Mouse (Mus musculus) heart, postnatal 0 days (tissue): ENCODE measurements around the gene Scn3b. TPM values are rescaled to one million over a fixed set of nuclear protein-coding genes. Genes with fewer than 3 reads are reported as not detected.

Source experiments
- ATAC-seq: fragments of 200-750 bp; cut with Nextera tagmentation; 2 replicates; pipeline ENCODE4 v1.8.0; 2017; ENCODE audit warnings: low read depth, moderate number of reproducible peaks, moderate library complexity; ENCODE audit not compliant: insufficient read depth
- DNase-seq: peaks from one replicate; pipeline ENCODE4 v3.0.0-alpha.2; 2016; ENCODE audit warnings: low spot score
- H3K27ac ChIP-seq: fragments of 300-500 bp; sonication (generic); 2 replicates; pipeline ENCODE4 v1.5.1; 2014; ENCODE audit warnings: low read depth, mild to moderate bottlenecking
- H3K27me3 ChIP-seq: fragments of 300-500 bp; sonication (generic); 2 replicates; pipeline ENCODE4 v1.6.1; 2014; ENCODE audit warnings: low read length, mixed read lengths; ENCODE audit not compliant: control insufficient read depth, insufficient read depth
- H3K36me3 ChIP-seq: fragments of 300-500 bp; sonication (generic); replicated peaks from 2 replicates; pipeline ENCODE4 v1.6.1; 2014; ENCODE audit warnings: low read length, mixed read lengths; ENCODE audit not compliant: control insufficient read depth, insufficient read depth
- H3K4me1 ChIP-seq: fragments of 300-500 bp; sonication (generic); 2 replicates; pipeline ENCODE4 v1.6.1; 2014; ENCODE audit warnings: antibody characterized with exemption; ENCODE audit not compliant: control insufficient read depth, insufficient read depth
- H3K4me2 ChIP-seq: fragments of 300-500 bp; sonication (generic); 2 replicates; pipeline ENCODE4 v1.6.1; 2014; ENCODE audit warnings: low read depth, mild to moderate bottlenecking, low read length, moderate library complexity
- H3K4me3 ChIP-seq: fragments of 300-500 bp; sonication (generic); 2 replicates; pipeline ENCODE4 v1.5.1; 2014; ENCODE audit warnings: low read depth, low read length
- H3K9ac ChIP-seq: fragments of 300-500 bp; sonication (generic); replicated peaks from 2 replicates; pipeline ENCODE4 v1.6.1; 2014; ENCODE audit warnings: low read depth, low read length, mixed read lengths
- H3K9me3 ChIP-seq: fragments of 300-500 bp; sonication (generic); replicated peaks from 2 replicates; pipeline ENCODE4 v1.6.1; 2016; ENCODE audit warnings: low read length; ENCODE audit not compliant: control insufficient read depth
- CTCF ChIP-seq: IDR thresholded peaks from 2 replicates; pipeline ENCODE4 v1.5.1; 2016; ENCODE audit warnings: antibody characterized with exemption, control low read depth, low read depth
- EP300 ChIP-seq: IDR thresholded peaks from 2 replicates; pipeline ENCODE4 v1.6.1; 2016; ENCODE audit warnings: antibody characterized with exemption, low read depth
- WGBS: fragments of 180-500 bp; shearing (Covaris S2); extraction: QIAGEN DNeasy Blood & Tissue Kit; methylation state at CpG from one replicate; pipeline ENCODE4 v1.1.7; 2014; 5-methylcytosine and 5-hydroxymethylcytosine counted together
- polyA plus RNA-seq: library from polyadenylated mRNA; unstranded; fragments of >200 nt; fragmentation: Nextera tagmentation; extraction: Ambion mirVana; gene quantifications from 2 replicates; pipeline ENCODE4 v1.2.1, GENCODE M21; 2015
- total RNA-seq: library from RNA; depleted of rRNA; stranded (reverse); fragments of >200 nt; gene quantifications from 2 replicates; pipeline ENCODE4 v1.2.3, GENCODE M21; 2014; ENCODE audit warnings: low replicate concordance

Scn3b gene
- total and polyA plus RNA-seq, 2 experiments from 2014 or later, result 0.75 to 5.5 TPM

DNA sequence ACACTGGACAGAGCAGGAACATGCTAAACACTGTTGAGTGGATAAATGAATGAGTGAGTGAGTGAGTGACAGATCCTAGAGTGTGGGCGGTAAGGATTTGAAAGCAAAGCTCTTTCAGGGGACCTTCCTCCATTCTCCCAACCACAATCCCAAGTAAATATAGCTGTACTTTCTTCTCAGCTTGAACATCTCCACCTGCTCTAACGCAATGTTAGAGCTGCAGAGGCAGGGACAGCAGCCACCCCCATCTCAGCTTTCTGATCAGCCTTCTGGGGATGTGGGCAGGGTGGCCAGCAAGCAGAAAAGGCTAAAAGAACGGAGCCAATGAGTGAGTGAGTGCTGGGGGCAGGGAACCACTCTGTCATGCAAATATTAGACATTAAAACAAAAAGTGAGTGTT lies 38.0 kb upstream of the Scn3b start:
- H3K27me3 ChIP-seq, result no peaks in the 10 kb centered on the region

DNA sequence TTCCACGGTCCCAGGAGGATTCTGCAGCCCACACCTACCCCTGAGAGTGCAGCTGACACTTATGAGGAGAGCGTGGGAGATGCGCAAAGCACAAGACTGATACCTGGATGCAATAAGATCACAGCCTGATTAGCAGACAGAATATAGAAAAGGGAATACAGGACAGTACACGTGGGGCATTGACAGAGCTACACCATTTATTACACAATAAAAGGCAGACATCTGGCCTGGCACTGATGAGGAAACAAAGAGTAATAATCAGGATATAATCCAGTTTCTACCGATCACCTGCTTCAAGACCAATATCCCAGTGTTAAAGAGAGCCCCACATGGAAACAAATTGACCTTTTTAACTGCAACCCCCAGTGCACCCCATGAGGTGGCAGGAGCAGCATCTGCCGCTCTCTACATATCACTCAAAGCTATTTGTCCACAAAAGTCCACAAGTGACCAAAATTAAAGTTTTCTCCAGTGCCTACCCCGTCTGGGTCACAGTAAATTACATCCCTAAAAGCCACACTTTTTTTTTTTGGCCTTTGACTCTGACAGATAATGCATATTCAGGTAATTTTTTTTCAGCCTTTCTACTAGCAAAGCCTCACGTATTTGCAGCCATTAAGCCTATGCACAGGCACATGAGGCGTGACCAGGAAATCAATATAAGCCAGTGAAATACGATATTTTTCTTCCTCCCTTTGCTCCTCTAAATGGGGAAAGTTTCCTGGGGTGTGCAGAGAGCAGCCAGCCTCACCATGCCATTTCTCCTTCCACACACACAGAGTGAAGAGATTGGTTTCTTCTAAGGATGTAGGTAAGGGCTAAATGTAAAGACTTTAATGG lies 34.6 kb upstream of the Scn3b start:
- Histone ChIP-seq H3K9me3 (no peaks in the 10 kb centered on the region), H3K4me2 (no peak overlapping the region), H3K27ac (no peak overlapping the region), H3K4me1 (no peaks in the 10 kb centered on the region), H3K27me3 (no peaks in the 10 kb centered on the region), H3K4me3 (no peak overlapping the region), H3K36me3 (no peaks in the 10 kb centered on the region), H3K9ac (no peak overlapping the region)
- 72% methylated on average over 10 of the region's 10 CpGs for WGBS
- TF ChIP-seq CTCF, result no peak
- TF ChIP-seq EP300, result no peak
- ATAC-seq (no peak), DNase-seq (no peak)

More for the DNA sequence above, 38.0 kb upstream of the Scn3b start:
- Histone ChIP-seq H3K36me3 (no peaks in the 10 kb centered on the region), H3K9me3 (no peaks in the 10 kb centered on the region), H3K4me2 (no peak overlapping the region), H3K27ac (no peak overlapping the region), H3K9ac (no peak overlapping the region), H3K4me3 (no peak overlapping the region), H3K4me1 (no peaks in the 10 kb centered on the region)
- ATAC-seq (no peak), DNase-seq (no peak)
- 79% methylated on average over 3 of the region's 3 CpGs for WGBS
- TF ChIP-seq EP300, result no peak
- no peak for TF ChIP-seq CTCF

DNA sequence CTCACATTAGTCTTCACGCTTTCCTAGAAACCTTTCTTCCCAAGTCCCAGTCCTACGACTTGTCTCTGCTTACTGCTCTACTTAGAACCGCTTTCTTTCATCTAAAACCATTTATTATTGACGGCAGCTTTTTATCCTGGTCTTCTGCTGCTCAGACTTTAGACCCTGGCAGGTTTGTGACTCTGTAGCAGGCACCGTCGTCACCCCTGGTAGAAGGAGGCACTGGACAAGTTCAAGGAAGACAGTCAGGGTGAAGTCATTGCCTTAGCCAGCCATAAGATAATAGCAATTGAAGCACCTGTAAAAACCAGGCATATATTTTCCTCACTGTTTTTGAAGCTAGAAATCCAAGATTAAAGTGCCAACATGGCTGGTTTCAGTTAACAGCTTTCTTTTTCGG lies 33.8 kb upstream of the Scn3b start:
- H3K36me3 ChIP-seq, result no peaks in the 10 kb centered on the region
- no peak for TF ChIP-seq EP300
- TF ChIP-seq CTCF, result no peak
- 79% methylated on average over 7 of the region's 7 CpGs for WGBS
- H3K9ac ChIP-seq, result no peak overlapping the region
- no peaks in the 10 kb centered on the region for H3K27me3 ChIP-seq
- no peak for DNase-seq
- no peaks in the 10 kb centered on the region for H3K4me1 ChIP-seq
- ATAC-seq, result no peak
- H3K4me3 ChIP-seq, result no peak overlapping the region
- no peaks in the 10 kb centered on the region for H3K9me3 ChIP-seq
- H3K27ac ChIP-seq, result no peak overlapping the region
- H3K4me2 ChIP-seq, result no peak overlapping the region

DNA sequence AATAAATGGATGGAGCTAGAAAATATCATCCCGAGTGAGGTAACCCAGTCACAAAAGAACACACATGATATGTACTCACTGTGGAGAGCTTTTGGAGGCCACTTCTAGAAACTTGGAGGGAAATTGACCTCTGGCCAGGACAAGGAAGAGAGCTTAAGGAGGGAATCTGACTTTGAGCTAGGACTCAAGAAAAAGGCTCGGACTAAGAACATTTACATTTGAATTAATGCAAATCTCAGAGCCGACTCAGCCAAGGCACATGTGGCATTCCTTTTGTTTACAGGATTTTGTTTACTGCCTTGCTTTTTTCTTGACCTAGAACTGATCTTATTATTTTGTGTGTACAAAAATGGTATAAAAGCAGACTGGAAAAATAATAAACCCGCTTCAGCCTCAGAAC lies 29.3 kb upstream of the Scn3b start:
- H3K27me3 ChIP-seq, result peaks cover 6% of the 10 kb centered on the region; the same call in 1 of the 2 replicates
- no peak overlapping the region for H3K4me3 ChIP-seq
- no peaks in the 10 kb centered on the region for H3K9me3 ChIP-seq
- DNase-seq (no peak), ATAC-seq (no peak)
- H3K36me3 ChIP-seq, result no peaks in the 10 kb centered on the region
- WGBS, result 55% methylated on average over 4 of the region's 4 CpGs
- H3K9ac ChIP-seq, result no peak overlapping the region
- no peak overlapping the region for H3K4me2 ChIP-seq
- no peak overlapping the region for H3K27ac ChIP-seq
- no peak for TF ChIP-seq EP300
- H3K4me1 ChIP-seq, result no peaks in the 10 kb centered on the region

DNA sequence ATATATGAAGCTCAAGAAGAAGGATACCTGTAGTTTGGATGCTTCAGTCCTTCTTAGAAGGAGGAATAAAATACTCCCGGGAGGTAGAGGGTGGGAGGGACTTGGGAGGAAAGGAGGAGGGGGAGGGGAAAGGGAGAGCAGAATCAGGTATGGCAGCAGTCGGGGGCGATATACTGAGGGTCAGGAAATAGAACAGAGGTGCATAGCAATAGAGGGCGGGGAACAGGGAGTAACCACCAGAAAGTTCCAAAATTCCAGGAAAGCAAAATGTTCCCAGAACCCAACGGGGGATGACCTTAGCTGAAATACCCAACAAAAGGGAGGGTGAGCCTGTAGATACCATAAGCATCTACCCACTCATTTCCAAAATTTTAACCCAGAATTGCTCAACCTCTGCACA lies 28.7 kb upstream of the Scn3b start:
- peaks cover 3% of the 10 kb centered on the region; the same call in 1 of the 2 replicates for H3K4me1 ChIP-seq
- H3K27ac ChIP-seq, result no peak overlapping the region
- H3K4me2 ChIP-seq, result no peak overlapping the region
- no peaks in the 10 kb centered on the region for H3K9me3 ChIP-seq
- DNase-seq (no peak), ATAC-seq (no peak)
- TF ChIP-seq CTCF, result no peak
- H3K27me3 ChIP-seq, result peaks cover 6% of the 10 kb centered on the region; the same call in 1 of the 2 replicates
- 33% methylated on average over 5 of the region's 5 CpGs for whole genome bisulfite sequencing
- no peak overlapping the region for H3K9ac ChIP-seq
- no peaks in the 10 kb centered on the region for H3K36me3 ChIP-seq
- H3K4me3 ChIP-seq, result no peak overlapping the region
